Mouse (Mus musculus) T-cell, adult 2 months (primary cell): ENCODE measurements around the gene Frmd4b.
A peak's percentile ranks its signal among the peaks of the same experiment; 100 is the strongest.
"Not testable (repeated sequence)": the region's sequence is repeated elsewhere in the genome, so short reads cannot be mapped to it uniquely, and the experiment has no call there.

Experiments
- DNase-seq: peaks from one replicate; pipeline ENCODE4 v3.0.0; 2022; ENCODE audit warnings: low spot score

Frmd4b gene

GRCm38 (mm10) chr6:97413453-97413852 is 203.9 kb downstream of the Frmd4b start:
- no peak for DNase-seq

GRCm38 (mm10) chr6:97412403-97412802 is 204.9 kb downstream of the Frmd4b start:
- DNase-seq = no peak

- no peak for DNase-seq
Measured at GRCm38 (mm10) chr6:97411327-97411726, 206.0 kb downstream of the Frmd4b start.

- no peak for DNase-seq
Measured at GRCm38 (mm10) chr6:97409467-97410239, 207.7 kb downstream of the Frmd4b start.

GRCm38 (mm10) chr6:97407914-97408313 is 209.4 kb downstream of the Frmd4b start:
- no peak for DNase-seq

GRCm38 (mm10) chr6:97407425-97407824 is 209.9 kb downstream of the Frmd4b start:
- DNase-seq = no peak

GRCm38 (mm10) chr6:97405311-97405710 is 212.0 kb downstream of the Frmd4b start:
- no peak for DNase-seq

GRCm38 (mm10) chr6:97402822-97403472 is 214.4 kb downstream of the Frmd4b start:
- no peak for DNase-seq

GRCm38 (mm10) chr6:97400446-97400845 is 216.9 kb downstream of the Frmd4b start:
- DNase-seq = no peak

GRCm38 (mm10) chr6:97397935-97398334 is 219.4 kb downstream of the Frmd4b start:
- no peak for DNase-seq

GRCm38 (mm10) chr6:97396957-97397354 is 220.4 kb downstream of the Frmd4b start:
- no peak for DNase-seq

- DNase-seq = no peak
Measured at GRCm38 (mm10) chr6:97396351-97396956, 220.9 kb downstream of the Frmd4b start.

- DNase-seq = no peak
Measured at GRCm38 (mm10) chr6:97395477-97396350, 221.6 kb downstream of the Frmd4b start.

- DNase-seq = peak; percentile 41
Measured at GRCm38 (mm10) chr6:97394473-97395075, 222.8 kb downstream of the Frmd4b start.

- DNase-seq = no peak
Measured at GRCm38 (mm10) chr6:97392912-97393311, 224.4 kb downstream of the Frmd4b start.

GRCm38 (mm10) chr6:97387388-97387787 is 230.0 kb downstream of the Frmd4b start:
- no peak for DNase-seq

GRCm38 (mm10) chr6:97384918-97385317 is 232.4 kb downstream of the Frmd4b start:
- DNase-seq = no peak

GRCm38 (mm10) chr6:97381275-97381674 is 236.1 kb downstream of the Frmd4b start:
- no peak for DNase-seq

- DNase-seq = no peak
Measured at GRCm38 (mm10) chr6:97370947-97371346, 246.4 kb downstream of the Frmd4b start.

- no peak for DNase-seq
Measured at GRCm38 (mm10) chr6:97370460-97370859, 246.9 kb downstream of the Frmd4b start.

- DNase-seq = no peak
Measured at GRCm38 (mm10) chr6:97363846-97364245, 253.5 kb downstream of the Frmd4b start.

- DNase-seq = not testable (repeated sequence)
Measured at GRCm38 (mm10) chr6:97357606-97358005, 259.7 kb downstream of the Frmd4b start.
